Mouse (Mus musculus) heart, embryonic 15.5 days (tissue): ENCODE data around the gene Dxo. TPM values are rescaled to one million over a fixed set of nuclear protein-coding genes. Genes with fewer than 3 reads are reported as not detected.
A peak's percentile ranks its signal among the peaks of the same experiment; 100 is the strongest.

Source experiments
- ATAC-seq: fragments of 200-750 bp; cut with Nextera tagmentation; replicated peaks from 2 replicates; pipeline ENCODE4 v1.8.0; 2017; ENCODE audit warnings: low read depth, moderate TSS enrichment; ENCODE audit not compliant: insufficient number of reproducible peaks, insufficient read depth, low FRiP score
- H3K27ac ChIP-seq: fragments of 300-500 bp; sonication (generic); 2 replicates; pipeline ENCODE4 v1.5.1; 2015; ENCODE audit warnings: mild to moderate bottlenecking, inconsistent platforms
- H3K27me3 ChIP-seq: fragments of 300-500 bp; sonication (generic); 2 replicates; pipeline ENCODE4 v1.6.1; 2015; ENCODE audit warnings: inconsistent platforms
- H3K36me3 ChIP-seq: fragments of 300-500 bp; sonication (generic); 2 replicates; pipeline ENCODE4 v1.6.1; 2015; ENCODE audit warnings: mild to moderate bottlenecking, inconsistent platforms
- H3K4me1 ChIP-seq: fragments of 300-500 bp; sonication (generic); replicated peaks from 2 replicates; pipeline ENCODE4 v1.6.1; 2015; ENCODE audit warnings: inconsistent platforms
- H3K4me2 ChIP-seq: fragments of 300-500 bp; sonication (generic); 2 replicates; pipeline ENCODE4 v1.6.1; 2015; ENCODE audit warnings: inconsistent platforms, mild to moderate bottlenecking, moderate library complexity
- H3K4me3 ChIP-seq: fragments of 300-500 bp; sonication (generic); 2 replicates; pipeline ENCODE4 v1.5.1; 2015; ENCODE audit warnings: mild to moderate bottlenecking, inconsistent platforms
- H3K9ac ChIP-seq: fragments of 300-500 bp; sonication (generic); 2 replicates; pipeline ENCODE4 v1.6.1; 2015; ENCODE audit warnings: mild to moderate bottlenecking, inconsistent platforms
- H3K9me3 ChIP-seq: fragments of 300-500 bp; sonication (generic); replicated peaks from 2 replicates; pipeline ENCODE4 v1.6.1; 2016; ENCODE audit warnings: inconsistent platforms
- WGBS: fragments of 180-500 bp; shearing (Covaris S2); methylation state at CpG from one replicate; pipeline ENCODE4 v1.1.7; 2015; ENCODE audit warnings: mixed read lengths; 5-methylcytosine and 5-hydroxymethylcytosine counted together
- polyA plus RNA-seq: library from polyadenylated mRNA; unstranded; fragments of >200 nt; fragmentation: Nextera tagmentation; extraction: Ambion mirVana; gene quantifications from 2 replicates; pipeline ENCODE4 v1.2.1, GENCODE M21; 2015

The Dxo gene
- polyA plus RNA-seq, 1 experiment from 2014 or later, result 32.0 TPM

GRCm38 (mm10) chr17:34858670-34859069 lies 21.9 kb downstream of the Dxo start:
- H3K36me3 ChIP-seq, result peaks cover 16% of the 10 kb centered on the region
- H3K4me3 ChIP-seq, result no peak overlapping the region
- no peaks in the 10 kb centered on the region for H3K9me3 ChIP-seq
- H3K4me2 ChIP-seq, result no peak overlapping the region
- 70% methylated on average over 4 of the region's 4 CpGs for WGBS
- no peak overlapping the region for H3K27ac ChIP-seq
- no peak for ATAC-seq
- H3K9ac ChIP-seq, result no peak overlapping the region
- no peaks in the 10 kb centered on the region for H3K4me1 ChIP-seq
- H3K27me3 ChIP-seq, result 0 out of 2 replicates have a peak, but pooled peaks cover 12% of the 10 kb centered on the region

DNA sequence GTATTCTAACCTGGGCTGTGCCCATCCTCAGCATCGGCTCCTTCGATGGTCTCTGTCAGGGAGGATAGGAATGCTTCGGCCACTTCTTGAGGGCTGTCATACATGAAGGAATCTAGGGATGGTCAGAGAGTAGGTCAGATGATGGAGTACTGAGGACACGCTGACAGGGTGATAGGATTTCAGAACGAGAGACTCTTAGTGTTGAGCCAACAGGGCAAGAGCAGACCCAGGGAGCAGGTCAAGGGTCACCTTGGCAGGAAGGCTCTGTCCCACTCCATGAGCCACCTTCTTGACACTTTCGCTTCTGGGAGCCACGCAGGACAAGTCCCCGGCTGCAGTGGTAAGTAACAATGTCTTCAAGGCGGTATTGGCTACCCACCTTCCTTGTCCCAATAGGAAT lies 23.7 kb downstream of the Dxo start:
- ATAC-seq, result no peak
- Histone ChIP-seq H3K4me2 (no peak overlapping the region), H3K36me3 (no peaks in the 10 kb centered on the region; the same call in 1 of the 2 replicates), H3K27me3 (0 out of 2 replicates have a peak, but pooled peaks cover 18% of the 10 kb centered on the region), H3K4me3 (no peak overlapping the region), H3K9me3 (no peaks in the 10 kb centered on the region), H3K27ac (no peak overlapping the region), H3K9ac (no peak overlapping the region), H3K4me1 (no peaks in the 10 kb centered on the region)
- 78% methylated on average over 9 of the region's 9 CpGs for WGBS

- Histone ChIP-seq H3K36me3 (no peaks in the 10 kb centered on the region; the same call in 1 of the 2 replicates), H3K9ac (no peak overlapping the region), H3K9me3 (no peaks in the 10 kb centered on the region), H3K27me3 (0 out of 2 replicates have a peak, but pooled peaks cover 18% of the 10 kb centered on the region), H3K4me1 (no peaks in the 10 kb centered on the region), H3K4me3 (no peak overlapping the region), H3K4me2 (no peak overlapping the region), H3K27ac (no peak overlapping the region)
- ATAC-seq, result no peak
- 68% methylated on average over 13 of the region's 13 CpGs for WGBS
Observed at GRCm38 (mm10) chr17:34861704-34862415, 25.0 kb downstream of the Dxo start.

DNA sequence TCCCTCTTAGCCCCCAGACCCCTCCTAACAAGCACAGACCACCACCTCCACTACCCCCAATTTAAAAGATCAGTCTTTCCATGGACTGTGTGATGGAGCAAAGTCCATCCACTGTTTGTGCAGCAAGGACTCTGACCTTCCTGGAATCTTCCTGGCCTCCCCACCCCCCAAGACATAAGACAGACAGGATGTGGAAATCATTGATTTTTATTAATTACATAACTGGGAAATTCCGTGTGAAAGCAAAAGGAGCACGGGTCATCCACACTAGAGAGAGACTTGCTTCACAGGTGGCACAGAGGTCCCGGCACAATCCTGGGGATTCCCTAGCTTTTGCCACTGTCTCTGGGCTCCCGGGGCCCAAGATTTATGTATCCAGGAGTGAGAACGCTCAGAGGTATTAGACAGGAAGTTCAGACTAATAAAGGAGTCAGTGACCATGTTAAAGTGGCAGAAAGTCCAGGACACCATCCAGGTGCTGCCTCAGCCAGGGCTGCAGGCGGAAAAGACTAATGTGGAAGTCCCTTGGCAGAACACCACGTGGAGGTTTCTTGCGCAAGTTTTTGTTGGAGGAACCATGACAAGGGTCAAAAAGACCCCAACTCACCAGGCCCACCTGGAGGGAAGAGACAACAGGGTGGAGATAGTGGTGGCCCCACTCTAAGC lies 25.7 kb downstream of the Dxo start, which contains the start of gene Cfb:
TSS of gene Cfb (minus strand) at position 103 of the 666 bp plus-strand sequence.
- WGBS, result 55% methylated on average over 8 of the region's 8 CpGs
- ATAC-seq, result no peak
- Histone ChIP-seq H3K36me3 (no peaks in the 10 kb centered on the region), H3K9me3 (no peaks in the 10 kb centered on the region), H3K27ac (no peak within 1 kb of the TSS), H3K27me3 (0 out of 2 replicates have a peak, but pooled peaks cover 18% of the 10 kb centered on the region), H3K4me3 (no peak within 1 kb of the TSS), H3K4me1 (no peaks in the 10 kb centered on the region), H3K9ac (no peak within 1 kb of the TSS), H3K4me2 (no peak within 1 kb of the TSS)

DNA sequence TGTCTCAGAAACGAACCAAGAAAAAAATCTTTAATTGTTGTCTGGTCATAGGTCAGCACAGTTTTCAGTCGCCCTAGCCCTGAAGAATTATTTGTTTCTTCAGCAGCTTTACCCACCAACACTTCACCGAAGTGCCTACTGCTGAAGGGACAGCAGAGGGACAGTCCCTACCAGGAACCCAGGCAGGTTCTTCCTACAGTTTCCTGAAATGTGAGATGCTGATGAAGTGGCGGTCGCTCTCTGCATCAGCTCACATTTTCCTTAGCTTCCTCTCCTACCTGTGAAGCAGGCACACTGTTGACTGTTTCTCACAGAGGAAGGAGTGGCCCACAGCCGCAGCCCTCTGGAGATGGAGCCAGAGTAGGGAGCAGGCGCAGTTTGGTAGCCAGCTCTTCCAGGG lies 29.2 kb downstream of the Dxo start:
- H3K4me2 ChIP-seq, result no peak overlapping the region
- H3K4me1 ChIP-seq, result no peaks in the 10 kb centered on the region
- H3K9me3 ChIP-seq, result no peaks in the 10 kb centered on the region
- no peak overlapping the region for H3K27ac ChIP-seq
- H3K4me3 ChIP-seq, result no peak overlapping the region
- H3K9ac ChIP-seq, result no peak overlapping the region
- no peaks in the 10 kb centered on the region for H3K36me3 ChIP-seq
- 0 out of 2 replicates have a peak, but pooled peaks cover 18% of the 10 kb centered on the region for H3K27me3 ChIP-seq
- no peak for ATAC-seq
- WGBS, result 53% methylated on average over 7 of the region's 7 CpGs

- Histone ChIP-seq H3K4me3 (no peak overlapping the region), H3K9me3 (no peaks in the 10 kb centered on the region), H3K4me2 (no peak overlapping the region), H3K4me1 (peaks cover 2% of the 10 kb centered on the region; the same call in 1 of the 2 replicates), H3K27me3 (no peaks in the 10 kb centered on the region), H3K27ac (no peak overlapping the region), H3K9ac (no peak overlapping the region), H3K36me3 (no peaks in the 10 kb centered on the region)
- no peak for ATAC-seq
- 85% methylated on average over 6 of the region's 6 CpGs for WGBS
Observed at GRCm38 (mm10) chr17:34874321-34874720, 37.5 kb downstream of the Dxo start.

DNA sequence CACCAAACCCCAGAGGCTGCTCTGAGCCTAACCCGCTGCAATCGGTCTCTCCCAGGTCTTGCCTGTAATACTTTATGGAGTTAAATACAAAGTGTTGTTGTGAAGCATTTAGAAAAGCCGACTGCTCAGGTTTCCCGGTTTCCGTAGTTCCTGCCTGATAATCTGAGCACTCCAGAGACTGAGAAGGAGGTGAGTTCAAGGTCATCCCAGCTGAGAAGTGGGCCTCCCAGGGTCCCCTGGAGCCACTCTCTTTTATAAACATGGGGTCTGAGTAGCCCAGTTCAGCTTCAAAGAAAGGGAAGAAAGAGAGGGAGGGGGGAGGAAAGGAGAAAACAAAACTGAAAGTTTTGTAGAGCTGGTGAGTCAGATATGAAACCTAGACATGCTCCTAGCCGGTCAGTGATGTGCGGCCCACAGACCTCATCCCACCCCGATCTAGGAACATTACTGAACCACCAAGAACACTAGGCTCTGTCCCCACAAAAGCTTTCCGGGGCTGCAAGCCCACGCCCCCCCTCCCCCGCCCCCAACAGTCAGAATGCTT lies 42.6 kb downstream of the Dxo start, which contains the start of gene Zbtb12:
TSS of gene Zbtb12 (plus strand) at position 148 of the 544 bp plus-strand sequence.
- no peaks in the 10 kb centered on the region for H3K27me3 ChIP-seq
- H3K9ac ChIP-seq, result no peak within 1 kb of the TSS
- 54% methylated on average over 11 of the region's 11 CpGs for WGBS
- no peaks in the 10 kb centered on the region for H3K9me3 ChIP-seq
- peaks cover 10% of the 10 kb centered on the region for H3K4me1 ChIP-seq
- ATAC-seq, result no peak
- no peak within 1 kb of the TSS for H3K27ac ChIP-seq
- 0 out of 2 replicates have a peak within 1 kb of the TSS, but pooled peaks have one; percentile 1 for H3K4me2 ChIP-seq
- no peaks in the 10 kb centered on the region for H3K36me3 ChIP-seq
- H3K4me3 ChIP-seq, result no peak within 1 kb of the TSS

- peaks cover 10% of the 10 kb centered on the region for H3K4me1 ChIP-seq
- H3K4me3 ChIP-seq, result no peak overlapping the region
- no peak overlapping the region for H3K27ac ChIP-seq
- H3K9me3 ChIP-seq, result no peaks in the 10 kb centered on the region
- no peak overlapping the region for H3K9ac ChIP-seq
- ATAC-seq, result no peak
- no peak overlapping the region for H3K4me2 ChIP-seq
- no peaks in the 10 kb centered on the region for H3K27me3 ChIP-seq
- no peaks in the 10 kb centered on the region for H3K36me3 ChIP-seq
Observed at GRCm38 (mm10) chr17:34881166-34881565, 44.3 kb downstream of the Dxo start.

DNA sequence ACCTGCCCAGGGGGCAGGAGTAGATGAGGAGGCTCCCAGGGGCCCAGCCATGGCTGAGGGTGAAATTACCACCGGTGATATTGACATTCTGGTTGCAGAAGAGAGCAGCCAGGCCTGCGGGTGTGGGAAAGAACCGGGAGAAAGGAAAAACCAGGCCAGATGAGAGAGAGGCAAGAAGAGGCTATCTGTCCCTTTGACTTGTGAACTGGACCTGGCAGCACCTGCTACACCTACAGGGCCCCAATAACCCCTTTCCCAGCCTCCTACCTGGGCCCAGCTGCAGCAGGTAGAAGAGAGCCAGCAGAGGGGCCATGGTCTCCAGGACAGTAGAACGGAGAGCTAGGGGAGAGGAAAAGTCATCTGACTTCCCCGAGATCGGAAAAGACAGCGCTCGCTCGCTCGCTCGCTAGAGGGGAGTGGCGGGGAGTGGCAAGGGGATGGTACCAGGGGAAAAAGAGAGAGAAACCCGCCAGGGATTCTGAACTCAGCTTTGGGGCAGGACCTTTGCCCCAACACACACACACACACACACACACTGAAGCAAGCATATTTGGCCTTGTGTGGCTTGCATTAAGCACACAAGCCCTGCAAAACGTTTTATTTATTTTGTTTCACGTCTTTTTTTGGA lies 45.0 kb downstream of the Dxo start, which contains the start of gene Gm20547:
TSS of gene Gm20547 (minus strand) at position 360 of the 628 bp plus-strand sequence.
- Histone ChIP-seq H3K9me3 (no peaks in the 10 kb centered on the region), H3K36me3 (no peaks in the 10 kb centered on the region), H3K9ac (no peak within 1 kb of the TSS), H3K4me2 (peak within 1 kb of the TSS; percentile 46), H3K4me1 (peaks cover 10% of the 10 kb centered on the region), H3K27me3 (no peaks in the 10 kb centered on the region), H3K4me3 (no peak within 1 kb of the TSS), H3K27ac (no peak within 1 kb of the TSS)
- ATAC-seq, result no peak
- 15% methylated on average over 15 of the region's 15 CpGs for WGBS

- 70% methylated on average over 3 of the region's 3 CpGs for WGBS
- H3K27ac ChIP-seq, result no peak overlapping the region
- no peak overlapping the region for H3K9ac ChIP-seq
- no peak overlapping the region for H3K4me2 ChIP-seq
- ATAC-seq, result no peak
- no peaks in the 10 kb centered on the region for H3K36me3 ChIP-seq
- no peaks in the 10 kb centered on the region for H3K27me3 ChIP-seq
- no peak overlapping the region for H3K4me3 ChIP-seq
- H3K4me1 ChIP-seq, result peaks cover 10% of the 10 kb centered on the region
- no peaks in the 10 kb centered on the region for H3K9me3 ChIP-seq
Observed at GRCm38 (mm10) chr17:34883332-34883731, 46.5 kb downstream of the Dxo start.

DNA sequence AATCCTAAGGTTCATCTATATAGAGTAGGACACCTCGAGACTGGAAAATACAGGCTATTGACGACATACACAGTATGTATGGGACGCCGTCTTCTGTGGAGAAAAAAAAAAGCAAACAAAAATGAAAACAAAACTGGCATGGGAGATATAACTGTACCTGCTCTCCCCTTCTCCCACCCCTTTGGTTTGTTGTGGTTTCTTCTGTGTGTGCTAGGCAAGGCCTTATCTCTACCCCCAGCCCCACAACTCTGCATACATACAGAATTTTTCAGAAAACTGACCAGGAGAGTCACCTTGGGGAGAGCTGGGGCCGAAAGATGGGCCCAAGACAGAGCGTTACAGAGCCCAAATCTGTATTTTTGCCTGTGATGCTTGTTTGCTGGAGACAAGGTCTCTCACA lies 47.9 kb downstream of the Dxo start:
- 83% methylated on average over 6 of the region's 6 CpGs for WGBS
- Histone ChIP-seq H3K9ac (no peak overlapping the region), H3K27me3 (no peaks in the 10 kb centered on the region), H3K4me1 (peaks cover 6% of the 10 kb centered on the region), H3K36me3 (no peaks in the 10 kb centered on the region), H3K4me2 (no peak overlapping the region), H3K9me3 (no peaks in the 10 kb centered on the region), H3K27ac (no peak overlapping the region), H3K4me3 (no peak overlapping the region)
- no peak for ATAC-seq
